12 mouse cellular contexts compared by ENCODE assay signal in genomic region chr8:88262831-88263635, GRCm38 (mm10). TPM values are rescaled to one million over a fixed set of nuclear protein-coding genes. Genes with fewer than 3 reads are reported as not detected.
A peak's percentile ranks its signal among the peaks of the same experiment; 100 is the strongest.
DNase-seq lines count a peak whose midpoint lies in the region; ATAC-seq and TF ChIP-seq lines count a peak whose summit lies in the region.
"Had no signal": no experiment of that assay in that cellular context is flagged by ENCODE, and none has a peak within 500 bp of the region (broad histone marks: within the 10 kb centered on the region; RNA-seq: fewer than 3 reads in every experiment).

No protein-coding gene starts in this region.

- H3K27me3 ChIP-seq in lung, embryonic 14.5 days (ENCODE audit: insufficient read depth, low read length): no peaks in the 10 kb centered on the region
- peaks cover 2% of the 10 kb centered on the region; the same call in 1 of the 2 replicates for H3K27me3 ChIP-seq in kidney, embryonic 15.5 days
- H3K27me3 ChIP-seq in stomach, postnatal 0 days (ENCODE audit: control insufficient read depth, insufficient read depth, low read length): no peaks in the 10 kb centered on the region
- H3K27me3 ChIP-seq in hindbrain, embryonic 16.5 days (replicated peaks; ENCODE audit: control insufficient read depth, insufficient read depth, low read length): no peaks in the 10 kb centered on the region
- H3K27me3 ChIP-seq: hindbrain, embryonic 15.5 days had no signal

- 12% methylated on average over 14 of the region's 14 CpGs for WGBS in lung, embryonic 14.5 days
- WGBS in kidney, embryonic 15.5 days: 34% methylated on average over 14 of the region's 14 CpGs
- 13% methylated on average over 14 of the region's 14 CpGs for WGBS in stomach, postnatal 0 days
- 43% methylated on average over 14 of the region's 14 CpGs for WGBS in hindbrain, embryonic 16.5 days

- H3K27ac ChIP-seq in lung, embryonic 14.5 days (ENCODE audit: low read depth): peak overlapping the region; percentile 44; the same call in 1 of the 2 replicates
- H3K27ac ChIP-seq in kidney, embryonic 15.5 days: peak overlapping the region; percentile 62
- H3K27ac ChIP-seq in stomach, postnatal 0 days (replicated peaks): peak overlapping the region; percentile 71
- H3K27ac ChIP-seq in hindbrain, embryonic 16.5 days (ENCODE audit: low read depth, low read length): no peak overlapping the region; the same call in 1 of the 2 replicates
- H3K27ac ChIP-seq: forebrain, embryonic 10.5 days; hindbrain, embryonic 15.5 days; liver, embryonic 14.5 days had no signal

- peak; percentile 55 for DNase-seq in lung, embryonic 14.5 days
- DNase-seq in lung, postnatal 4 days: no peak
- peak; percentile 70 for DNase-seq in ZHBTc4 (ENCODE audit: low read depth, low spot score)
- DNase-seq in stomach, postnatal 0 days (ENCODE audit: low spot score): no peak
- DNase-seq in frontal cortex, postnatal 10 days (ENCODE audit: low spot score in 2 of 2): no peak
- DNase-seq: cerebellum, adult 11-12 months had no signal

- no peak for TF ChIP-seq EP300 in stomach, postnatal 0 days (optimal IDR thresholded peaks at IDR 0.05)

- TF ChIP-seq CTCF in lung, embryonic 14.5 days (IDR thresholded peaks at IDR 0.05; ENCODE audit: low read depth): 0 out of 2 replicates have a peak, but pooled peaks have one; percentile 17
- TF ChIP-seq CTCF in stomach, postnatal 0 days (IDR thresholded peaks at IDR 0.05; ENCODE audit: low read depth): peak; percentile 33; the same call in 1 of the 2 replicates

- peaks cover 13% of the 10 kb centered on the region for H3K4me1 ChIP-seq in lung, embryonic 14.5 days (ENCODE audit: insufficient read depth)
- peaks cover 18% of the 10 kb centered on the region for H3K4me1 ChIP-seq in kidney, embryonic 15.5 days
- H3K4me1 ChIP-seq in stomach, postnatal 0 days (replicated peaks; ENCODE audit: control insufficient read depth, insufficient read depth): no peaks in the 10 kb centered on the region; the same call in 1 of the 2 replicates
- no peaks in the 10 kb centered on the region for H3K4me1 ChIP-seq in hindbrain, embryonic 16.5 days (ENCODE audit: control insufficient read depth, insufficient read depth, low read depth, low read length)
- H3K4me1 ChIP-seq: hindbrain, embryonic 15.5 days had no signal

- peak overlapping the region; percentile 35 for H3K4me2 ChIP-seq in lung, embryonic 14.5 days
- H3K4me2 ChIP-seq in kidney, embryonic 15.5 days: 0 out of 2 replicates have a peak overlapping the region, but pooled peaks have one; percentile 23
- peak overlapping the region; percentile 29; the same call in 1 of the 2 replicates for H3K4me2 ChIP-seq in stomach, postnatal 0 days (replicated peaks; ENCODE audit: low read depth)
- H3K4me2 ChIP-seq in hindbrain, embryonic 16.5 days (ENCODE audit: low read length): no peak overlapping the region
- H3K4me2 ChIP-seq: hindbrain, embryonic 15.5 days had no signal

- H3K9ac ChIP-seq in lung, embryonic 14.5 days: no peak overlapping the region; the same call in 1 of the 2 replicates
- H3K9ac ChIP-seq in kidney, embryonic 15.5 days: no peak overlapping the region
- 0 out of 2 replicates have a peak overlapping the region, but pooled peaks have one; percentile 23 for H3K9ac ChIP-seq in stomach, postnatal 0 days (ENCODE audit: low read length)
- H3K9ac ChIP-seq in hindbrain, embryonic 16.5 days (ENCODE audit: low read depth, low read length): no peak overlapping the region
- H3K9ac ChIP-seq: hindbrain, embryonic 15.5 days; liver, embryonic 14.5 days had no signal

- H3K9me3 ChIP-seq in lung, embryonic 14.5 days (ENCODE audit: low read depth, low read length): no peaks in the 10 kb centered on the region
- H3K9me3 ChIP-seq in kidney, embryonic 15.5 days (replicated peaks): no peaks in the 10 kb centered on the region
- no peaks in the 10 kb centered on the region for H3K9me3 ChIP-seq in stomach, postnatal 0 days (ENCODE audit: control insufficient read depth, low read length)
- no peaks in the 10 kb centered on the region for H3K9me3 ChIP-seq in hindbrain, embryonic 16.5 days (ENCODE audit: control insufficient read depth, low read length)
- H3K9me3 ChIP-seq: forebrain, embryonic 10.5 days; hindbrain, embryonic 15.5 days had no signal

- H3K4me3 ChIP-seq in lung, embryonic 14.5 days (ENCODE audit: low read depth, low read length): no peak overlapping the region
- no peak overlapping the region for H3K4me3 ChIP-seq in kidney, embryonic 15.5 days (replicated peaks)
- H3K4me3 ChIP-seq in stomach, postnatal 0 days (ENCODE audit: low read depth, low read length): no peak overlapping the region
- H3K4me3 ChIP-seq in hindbrain, embryonic 16.5 days (ENCODE audit: low read length): no peak overlapping the region
- H3K4me3 ChIP-seq: forebrain, embryonic 10.5 days; hindbrain, embryonic 15.5 days; myocyte had no signal

- ATAC-seq in lung, embryonic 14.5 days (ENCODE audit: insufficient read depth): no peak
- ATAC-seq in kidney, embryonic 15.5 days (replicated peaks; ENCODE audit: low FRiP score): no peak
- peak; percentile 53 for ATAC-seq in stomach, postnatal 0 days (ENCODE audit: low FRiP score, low TSS enrichment)
- ATAC-seq in hindbrain, embryonic 16.5 days: no peak

- 0 out of 2 replicates have a peak, but pooled peaks cover under 1% of the 10 kb centered on the region for H3K36me3 ChIP-seq in lung, embryonic 14.5 days (ENCODE audit: insufficient read depth)
- peaks cover 13% of the 10 kb centered on the region for H3K36me3 ChIP-seq in kidney, embryonic 15.5 days
- no peaks in the 10 kb centered on the region for H3K36me3 ChIP-seq in stomach, postnatal 0 days (ENCODE audit: control insufficient read depth, insufficient read depth, low read length)
- H3K36me3 ChIP-seq in hindbrain, embryonic 16.5 days (ENCODE audit: control insufficient read depth, insufficient read depth, low read length): peaks cover 5% of the 10 kb centered on the region
- H3K36me3 ChIP-seq: hindbrain, embryonic 15.5 days had no signal

RNA-seq across cellular contexts. Expression of gene Adcy7, which starts 9.2 kb away (rescaled TPM):
- 11.3 and 12.4 TPM in 2 replicates for polyA plus RNA-seq in lung, embryonic 14.5 days (2014; fragmentation: Nextera tagmentation; extraction: Ambion mirVana)
- polyA plus RNA-seq in kidney, embryonic 15.5 days (2015; fragmentation: Nextera tagmentation; extraction: Ambion mirVana): 2.9 and 3.1 TPM in 2 replicates
- 5.2 and 5.7 TPM in 2 replicates for polyA plus RNA-seq in stomach, postnatal 0 days (2015; fragmentation: Nextera tagmentation; extraction: Ambion mirVana)
- 7.0 and 8.3 TPM in 2 replicates for polyA plus RNA-seq in hindbrain, embryonic 16.5 days (2015; fragmentation: Nextera tagmentation; extraction: Ambion mirVana)

Comparison
In these comparisons a context has a peak if more than half of its experiments do, and no peak if none do; other contexts are left out.
1. DNase-seq: peak in lung, embryonic 14.5 days (single experiment) and ZHBTc4 (single experiment); none in lung, postnatal 4 days (0 of 2), stomach, postnatal 0 days (single experiment) and frontal cortex, postnatal 10 days (0 of 2).